Mouse (Mus musculus) CH12.LX (cell line): ENCODE measurements around the gene Ano10. TPM values are rescaled to one million over a fixed set of nuclear protein-coding genes. Genes with fewer than 3 reads are reported as not detected.

Experiments used
- DNase-seq: peaks from one replicate; pipeline ENCODE4 v3.0.0-alpha.2; 2013; ENCODE audit errors: extremely low read depth
- H3K27ac ChIP-seq: 2 replicates; pipeline ENCODE4 v1.5.1; 2012; ENCODE audit warnings: low read depth, mild to moderate bottlenecking, control low read depth, moderate library complexity; ENCODE audit not compliant: insufficient read depth
- H3K27me3 ChIP-seq: replicated peaks from 2 replicates; pipeline ENCODE3; 2012; ENCODE audit warnings: inconsistent platforms
- H3K36me3 ChIP-seq, 2 experiments: replicated peaks in 1 of 2; 2 replicates each; pipeline versions ENCODE3 to v1.6.1; 2012; ENCODE audit warnings: inconsistent platforms in 1 of 2, low read length in 1 of 2, mild to moderate bottlenecking in 1 of 2, mixed read lengths in 1 of 2, moderate library complexity in 1 of 2; ENCODE audit not compliant: control insufficient read depth in 1 of 2, insufficient read depth in 1 of 2
- H3K4me1 ChIP-seq, 2 experiments: 2 replicates each; pipeline ENCODE4 v1.6.1; 2012; ENCODE audit warnings: inconsistent platforms in 1 of 2, moderate library complexity in 1 of 2; ENCODE audit not compliant: insufficient read depth in 2 of 2, control insufficient read depth in 1 of 2
- H3K4me2 ChIP-seq: 2 replicates; pipeline ENCODE4 v1.6.1; 2012; ENCODE audit warnings: low read depth, mild to moderate bottlenecking, control low read depth; ENCODE audit not compliant: poor library complexity, insufficient read depth, severe bottlenecking
- H3K4me3 ChIP-seq, 3 experiments: fragments of 150-350 bp in 1 of 3; sonication (generic) in 1 of 3; replicated peaks in 1 of 3; 2 replicates each; pipeline versions ENCODE3 to v1.5.1; 2011 to 2012; ENCODE audit warnings: low read depth in 2 of 3, low read length in 2 of 3, mild to moderate bottlenecking in 2 of 3, moderate library complexity in 2 of 3, control low read depth in 1 of 3, improper control_type of control experiment in 1 of 3, inconsistent platforms in 1 of 3, mixed read lengths in 1 of 3; ENCODE audit not compliant: poor library complexity in 1 of 3
- H3K79me2 ChIP-seq: replicated peaks from 2 replicates; pipeline ENCODE4 v1.6.1; 2012; ENCODE audit warnings: mild to moderate bottlenecking, moderate library complexity; ENCODE audit not compliant: control insufficient read depth, poor library complexity, insufficient read depth, severe bottlenecking; ENCODE audit errors: extremely low read depth
- H3K9ac ChIP-seq: 2 replicates; pipeline ENCODE4 v1.6.1; 2012; ENCODE audit warnings: low read depth, mild to moderate bottlenecking, control low read depth, moderate library complexity; ENCODE audit not compliant: insufficient read depth
- H3K9me3 ChIP-seq: replicated peaks from 2 replicates; pipeline ENCODE3; 2012; ENCODE audit warnings: low read length, inconsistent platforms, mixed read lengths
- BHLHE40 ChIP-seq: IDR thresholded peaks from 2 replicates; pipeline ENCODE4 v1.6.1; 2011; ENCODE audit warnings: mild to moderate bottlenecking, low read depth, low read length, improper control_type of control experiment
- CHD2 ChIP-seq: IDR thresholded peaks from 2 replicates; pipeline ENCODE4 v1.6.1; 2011; ENCODE audit warnings: low read length, improper control_type of control experiment
- CTCF ChIP-seq, 2 experiments: IDR thresholded peaks in 1 of 2; conservative IDR thresholded peaks in 1 of 2; 2 replicates each; pipeline ENCODE4 v1.5.1; 2011 to 2012; ENCODE audit warnings: low read depth in 2 of 2, low read length in 2 of 2, improper control_type of control experiment in 1 of 2, inconsistent platforms in 1 of 2, mild to moderate bottlenecking in 1 of 2, moderate library complexity in 1 of 2
- E2F4 ChIP-seq: IDR thresholded peaks from 2 replicates; pipeline ENCODE4 v1.6.1; 2011; ENCODE audit warnings: low read depth, low read length, improper control_type of control experiment; ENCODE audit not compliant: insufficient replicate concordance
- ELF1 ChIP-seq: IDR thresholded peaks from 2 replicates; pipeline ENCODE4 v1.6.1; 2014; ENCODE audit warnings: low read depth, mild to moderate bottlenecking, inconsistent platforms, low read length, improper control_type of control experiment
- EP300 ChIP-seq: IDR thresholded peaks from 2 replicates; pipeline ENCODE4 v1.6.1; 2011; ENCODE audit warnings: low read length, improper control_type of control experiment
- IRF4 ChIP-seq: IDR thresholded peaks from 2 replicates; pipeline ENCODE4 v1.6.1; 2014; ENCODE audit warnings: low read depth, mild to moderate bottlenecking, inconsistent platforms, low read length, improper control_type of control experiment
- JUND ChIP-seq: conservative IDR thresholded peaks from 2 replicates; pipeline ENCODE4 v1.6.1; 2011; ENCODE audit warnings: low read depth, low read length, improper control_type of control experiment
- MAFK ChIP-seq: IDR thresholded peaks from 2 replicates; pipeline ENCODE4 v1.6.1; 2011; ENCODE audit warnings: low read length, improper control_type of control experiment; ENCODE audit not compliant: insufficient replicate concordance
- MEF2A ChIP-seq: IDR thresholded peaks from 2 replicates; pipeline ENCODE4 v1.6.1; 2014; ENCODE audit warnings: low read depth, mild to moderate bottlenecking, inconsistent platforms, low read length, improper control_type of control experiment, borderline replicate concordance
- MXI1 ChIP-seq: IDR thresholded peaks from 2 replicates; pipeline ENCODE4 v1.6.1; 2011; ENCODE audit warnings: mild to moderate bottlenecking, low read depth, low read length, improper control_type of control experiment
- NELFE ChIP-seq: IDR thresholded peaks from 2 replicates; pipeline ENCODE4 v1.6.1; 2011; ENCODE audit warnings: low read depth, low read length, improper control_type of control experiment
- POLR2A ChIP-seq: IDR thresholded peaks from 2 replicates; pipeline ENCODE4 v1.6.1; 2011; ENCODE audit warnings: low read depth, mild to moderate bottlenecking, improper control_type of control experiment, low read length
- POLR2AphosphoS2 ChIP-seq: IDR thresholded peaks from 2 replicates; pipeline ENCODE4 v1.6.1; 2011; ENCODE audit warnings: low read depth, low read length, improper control_type of control experiment
- RCOR1 ChIP-seq: conservative IDR thresholded peaks from 2 replicates; pipeline ENCODE4 v1.6.1; 2012; ENCODE audit warnings: low read depth, mild to moderate bottlenecking, inconsistent platforms, low read length, improper control_type of control experiment
- SIN3A ChIP-seq: IDR thresholded peaks from 2 replicates; pipeline ENCODE4 v1.6.1; 2012; ENCODE audit warnings: low read length, improper control_type of control experiment, inconsistent platforms
- USF1 ChIP-seq: IDR thresholded peaks from 2 replicates; pipeline ENCODE4 v1.6.1; 2014; ENCODE audit warnings: low read depth, mild to moderate bottlenecking, inconsistent platforms, low read length, improper control_type of control experiment
- ZKSCAN1 ChIP-seq: IDR thresholded peaks from 2 replicates; pipeline ENCODE4 v1.6.1; 2012; ENCODE audit warnings: low read depth, inconsistent platforms, low read length, improper control_type of control experiment, borderline replicate concordance
- dilution Hi-C: fragments of 300-500 bp; cut with MboI; formaldehyde crosslinking; loops from 2 replicates; pipeline ENCODE4 v1.14.3; 2020; ENCODE audit warnings: low sequenced_read_pairs; ENCODE audit not compliant: extremely low pct_unique_long_range_greater_than_20kb, extremely low pct_ligation_motif_present
- in situ Hi-C: fragments of 300-500 bp; cut with MboI; formaldehyde crosslinking; loops from 3 replicates; pipeline ENCODE4 v1.14.3; 2019; ENCODE audit warnings: low sequenced_read_pairs, low pct_ligation_motif_present, low pct_unique_long_range_greater_than_20kb, mixed read lengths
- polyA plus RNA-seq: library from polyadenylated mRNA; unstranded; fragments of >175 nt; gene quantifications from 2 replicates; pipeline ENCODE4 v1.2.1, GENCODE M21; 2012; ENCODE audit warnings: low read depth; ENCODE audit not compliant: insufficient read length
- total RNA-seq, 2 experiments: library from RNA; depleted of rRNA; stranded (reverse); fragments of 300-350 nt in 1 of 2; fragments of >200 nt in 1 of 2; gene quantifications; 2 replicates each; pipeline ENCODE4 v1.2.3; 2012 to 2014

Gene Ano10
- total and polyA plus RNA-seq, 3 experiments, result 9.5 to 23.9 (median 12.2) TPM

GRCm38 (mm10) chr9:122325996-122326395 lies 31.8 kb upstream of the Ano10 start:
- in situ Hi-C loops, result no loop called here
- Histone ChIP-seq H3K4me3 (no peak overlapping the region), H3K27ac (no peak overlapping the region), H3K9me3 (peaks cover 6% of the 10 kb centered on the region), H3K27me3 (peaks cover 3% of the 10 kb centered on the region), H3K36me3 (no peaks in the 10 kb centered on the region)
- TF ChIP-seq MXI1, result no peak
- no peak for TF ChIP-seq IRF4
- TF ChIP-seq NELFE, result no peak
- TF ChIP-seq ZKSCAN1, result no peak
- TF ChIP-seq POLR2A, result no peak
- no peak for TF ChIP-seq USF1
- no peak for TF ChIP-seq ELF1
- no peak for TF ChIP-seq CHD2
- TF ChIP-seq MEF2A, result no peak
- no peak for TF ChIP-seq EP300
- TF ChIP-seq CTCF (conservative IDR thresholded peaks at IDR 0.05 in 1 of 2, IDR thresholded peaks at IDR 0.05 in 1 of 2; ENCODE audit: low read depth in 2 of 2, low read length in 2 of 2), result no peak
- TF ChIP-seq POLR2AphosphoS2, result no peak
- TF ChIP-seq MAFK, result no peak
- TF ChIP-seq, all 38 proteins: peak for 0
- no peak overlapping the region for H3K9ac ChIP-seq
- DNase-seq, result no peak
- H3K79me2 ChIP-seq, result no peaks in the 10 kb centered on the region
- dilution Hi-C loops, result no loop called here
- H3K4me1 ChIP-seq, result no peaks in the 10 kb centered on the region
- H3K4me2 ChIP-seq, result no peak overlapping the region

- no peaks in the 10 kb centered on the region for H3K4me1 ChIP-seq
- H3K27ac ChIP-seq, result no peak overlapping the region
- no peaks in the 10 kb centered on the region for H3K36me3 ChIP-seq
- dilution Hi-C loops, result no loop called here
- no peak for DNase-seq
- no peak overlapping the region for H3K4me3 ChIP-seq
- peaks cover 10% of the 10 kb centered on the region for H3K9me3 ChIP-seq
- no peak for TF ChIP-seq SIN3A
- TF ChIP-seq NELFE, result no peak
- TF ChIP-seq RCOR1, result no peak
- TF ChIP-seq E2F4, result no peak
- TF ChIP-seq USF1, result no peak
- no peak for TF ChIP-seq JUND
- TF ChIP-seq MXI1, result no peak
- no peak for TF ChIP-seq MAFK
- no peak for TF ChIP-seq MEF2A
- no peak for TF ChIP-seq BHLHE40
- H3K27me3 ChIP-seq, result peaks cover 3% of the 10 kb centered on the region
- no peak overlapping the region for H3K9ac ChIP-seq
- in situ Hi-C loops, result no loop called here
- no peak overlapping the region for H3K4me2 ChIP-seq
- no peaks in the 10 kb centered on the region for H3K79me2 ChIP-seq
These were observed 28.1 kb upstream of the Ano10 start for GRCm38 (mm10) chr9:122322356-122322755.
